Mouse (Mus musculus): ENCODE measurements around the gene Sap30l. TPM values are rescaled to one million over a fixed set of nuclear protein-coding genes. Genes with fewer than 3 reads are reported as not detected.
"Not testable (repeated sequence)": the region's sequence is repeated elsewhere in the genome, so short reads cannot be mapped to it uniquely, and the experiment has no call there.

The Sap30l gene
- total RNA-seq, 2 experiments from 2014 or later, result 45.3 to 49.8 TPM

- DNase-seq (ENCODE audit: low spot score in 2 of 2), result no peak
These were observed 28.7 kb downstream of the Sap30l start for GRCm38 (mm10) chr11:57829871-57830775.

- no peak for DNase-seq (ENCODE audit: low spot score in 2 of 2)
These were observed 29.9 kb downstream of the Sap30l start for GRCm38 (mm10) chr11:57831281-57831781.

GRCm38 (mm10) chr11:57831861-57832260 lies 30.4 kb downstream of the Sap30l start:
- DNase-seq (ENCODE audit: low spot score in 2 of 2), result no peak

GRCm38 (mm10) chr11:57832552-57833201 lies 31.2 kb downstream of the Sap30l start, which contains the start of gene Hand1:
Gene Hand1, minus strand, starts transcription at chr11:57832818.
- no peak for DNase-seq (ENCODE audit: low spot score in 2 of 2)

- DNase-seq (ENCODE audit: low spot score in 2 of 2), result no peak
These were observed 32.0 kb downstream of the Sap30l start for GRCm38 (mm10) chr11:57833296-57833977.

- DNase-seq (ENCODE audit: low spot score in 2 of 2), result no peak
These were observed 32.6 kb downstream of the Sap30l start for GRCm38 (mm10) chr11:57834031-57834430.

GRCm38 (mm10) chr11:57835331-57835730 lies 33.9 kb downstream of the Sap30l start:
- no peak for DNase-seq (ENCODE audit: low spot score in 2 of 2)

GRCm38 (mm10) chr11:57835931-57836330 lies 34.5 kb downstream of the Sap30l start:
- DNase-seq (ENCODE audit: low spot score in 2 of 2), result no peak

- no peak for DNase-seq (ENCODE audit: low spot score in 2 of 2)
These were observed 35.0 kb downstream of the Sap30l start for GRCm38 (mm10) chr11:57836401-57836800.

GRCm38 (mm10) chr11:57836872-57837680 lies 35.6 kb downstream of the Sap30l start:
- no peak for DNase-seq (ENCODE audit: low spot score in 2 of 2)

GRCm38 (mm10) chr11:57837861-57838680 lies 36.6 kb downstream of the Sap30l start:
- DNase-seq (ENCODE audit: low spot score in 2 of 2), result no peak

GRCm38 (mm10) chr11:57840986-57841385 lies 39.5 kb downstream of the Sap30l start:
- DNase-seq (ENCODE audit: low spot score in 2 of 2), result no peak

GRCm38 (mm10) chr11:57841391-57841790 lies 40.0 kb downstream of the Sap30l start:
- no peak for DNase-seq (ENCODE audit: low spot score in 2 of 2)

GRCm38 (mm10) chr11:57846421-57847363 lies 45.3 kb downstream of the Sap30l start:
- not testable (repeated sequence) for DNase-seq (ENCODE audit: low spot score in 2 of 2)

GRCm38 (mm10) chr11:57847396-57847795 lies 46.0 kb downstream of the Sap30l start:
- no peak for DNase-seq (ENCODE audit: low spot score in 2 of 2)

GRCm38 (mm10) chr11:57850298-57850697 lies 48.9 kb downstream of the Sap30l start:
- DNase-seq (ENCODE audit: low spot score in 2 of 2), result no peak

- no peak for DNase-seq (ENCODE audit: low spot score in 2 of 2)
These were observed 49.5 kb downstream of the Sap30l start for GRCm38 (mm10) chr11:57850931-57851330.

- no peak for DNase-seq (ENCODE audit: low spot score in 2 of 2)
These were observed 52.1 kb downstream of the Sap30l start for GRCm38 (mm10) chr11:57853571-57853970.

- DNase-seq (ENCODE audit: low spot score in 2 of 2), result no peak
These were observed 56.3 kb downstream of the Sap30l start for GRCm38 (mm10) chr11:57857709-57858108.
